Mouse (Mus musculus): Measurements from ENCODE around the gene Eml2.

Gene Eml2

DNA sequence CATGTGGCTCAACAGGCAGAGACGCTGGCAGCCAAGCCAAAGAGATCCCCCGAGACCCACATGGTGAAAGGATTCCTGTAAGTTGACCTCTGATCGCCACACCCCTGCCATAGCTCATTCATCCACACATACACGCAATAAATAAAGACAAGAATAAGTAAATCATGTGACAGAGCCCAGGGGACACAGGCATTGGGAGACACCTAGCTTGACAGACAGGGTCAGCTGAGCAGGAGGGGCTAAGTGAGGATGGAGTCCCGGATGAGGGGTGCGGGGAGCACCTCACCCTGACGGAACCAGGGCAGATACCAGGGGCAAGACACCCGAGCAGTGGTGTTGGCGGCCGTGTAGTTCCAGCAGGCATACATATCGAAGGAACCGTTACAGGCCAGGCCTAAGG is 12.5 kb upstream of the Eml2 start:
- DNase-seq: no peak

DNA sequence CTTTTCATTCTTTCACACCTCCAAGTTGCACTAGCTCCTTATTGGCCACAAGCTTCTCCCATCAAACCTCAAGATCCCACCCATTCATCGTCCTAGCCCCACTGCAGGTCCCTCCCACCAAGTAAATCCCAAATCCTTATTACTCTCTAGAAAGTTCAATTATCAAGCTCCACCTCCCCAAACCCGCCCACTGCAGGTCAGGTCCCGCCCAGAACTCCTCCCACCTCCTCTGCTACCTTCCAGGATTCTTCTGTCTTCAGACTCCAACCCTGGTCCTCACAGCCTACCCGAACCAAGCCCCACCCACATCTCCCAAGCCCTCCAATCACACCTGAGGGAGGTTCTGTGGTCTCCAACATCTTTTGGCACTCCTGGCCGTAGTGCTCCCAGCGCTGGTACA is 12.0 kb upstream of the Eml2 start:
- no peak for DNase-seq

DNA sequence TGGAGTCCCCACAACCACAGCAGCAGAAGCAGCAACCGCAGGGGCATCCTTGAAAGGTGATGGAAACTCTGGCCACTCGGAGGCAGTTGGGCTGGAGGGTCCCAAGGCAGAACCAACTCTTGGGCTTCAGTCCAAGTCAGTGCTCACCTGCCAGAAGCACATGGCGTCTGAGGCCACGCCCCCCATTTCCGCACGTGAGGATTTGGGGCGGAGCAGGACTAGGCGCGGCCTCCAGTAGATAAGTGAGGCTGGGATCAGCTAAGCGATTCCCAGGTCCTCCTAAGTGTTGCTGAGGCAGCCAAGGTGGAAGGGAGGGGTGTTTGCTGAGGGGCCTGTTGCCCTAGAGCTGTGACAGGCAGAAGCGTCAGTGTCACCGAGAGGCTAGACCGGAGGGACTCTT is 11.2 kb upstream of the Eml2 start:
- no peak for DNase-seq

DNA sequence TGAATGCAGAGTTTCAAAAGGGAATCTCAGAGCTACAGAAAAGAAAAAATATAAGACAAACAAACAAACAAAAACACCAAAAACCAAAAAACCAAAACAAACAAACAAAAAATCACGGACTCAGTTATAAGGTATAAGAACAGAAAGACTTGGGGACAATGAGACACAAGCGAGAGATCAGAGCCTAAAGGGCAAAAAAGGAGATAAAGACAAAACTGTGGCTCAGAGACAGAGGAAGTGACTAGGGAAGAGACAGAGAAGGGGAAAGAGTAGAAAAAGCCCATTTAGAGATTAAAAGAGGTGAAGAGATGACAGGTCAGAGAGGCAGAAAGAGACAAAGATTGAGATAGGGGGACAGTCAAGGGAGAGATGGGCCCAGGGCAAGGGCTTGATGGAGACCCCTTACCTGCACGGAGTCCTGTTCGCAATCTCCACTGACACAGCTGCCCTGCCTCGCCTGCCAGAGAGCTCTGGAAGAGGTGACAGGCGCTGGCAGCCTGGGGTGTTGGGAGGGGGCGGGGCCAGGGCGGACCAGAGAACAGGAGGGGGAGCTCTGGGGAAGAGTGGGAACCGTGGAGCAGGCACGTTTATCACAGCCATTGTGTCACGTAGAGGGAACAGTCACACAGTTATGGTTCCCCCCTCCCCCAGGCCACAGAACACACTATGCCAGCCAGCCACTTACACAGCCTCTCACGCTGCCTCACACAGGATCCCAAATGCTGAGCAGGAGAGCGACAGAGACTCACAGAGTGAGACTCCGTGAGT is 10.4 kb upstream of the Eml2 start, which contains the start of gene Gipr:
Gene Gipr, minus strand, starts transcription at position 472 of the 768 bp plus-strand sequence.
- no peak for DNase-seq

DNA sequence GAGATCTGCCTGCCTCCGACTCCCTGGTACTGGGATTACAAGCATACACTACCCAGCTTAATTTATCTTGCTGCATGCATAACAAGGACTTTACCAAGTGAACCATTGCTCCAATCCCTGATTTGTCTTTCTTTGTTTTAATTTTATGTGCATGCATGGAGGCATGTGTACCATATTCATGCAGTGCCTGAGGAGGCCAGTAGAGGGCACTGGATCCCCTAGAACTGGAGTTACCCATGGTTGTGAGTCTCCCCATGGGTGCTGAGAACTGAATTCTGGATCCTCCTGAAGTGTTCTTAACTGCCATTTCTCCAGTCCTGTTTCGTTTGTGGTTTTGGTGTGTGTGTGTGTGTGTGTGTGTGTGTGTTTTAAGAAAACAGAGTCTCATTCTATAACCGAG is 9.2 kb upstream of the Eml2 start:
- DNase-seq: no peak

DNA sequence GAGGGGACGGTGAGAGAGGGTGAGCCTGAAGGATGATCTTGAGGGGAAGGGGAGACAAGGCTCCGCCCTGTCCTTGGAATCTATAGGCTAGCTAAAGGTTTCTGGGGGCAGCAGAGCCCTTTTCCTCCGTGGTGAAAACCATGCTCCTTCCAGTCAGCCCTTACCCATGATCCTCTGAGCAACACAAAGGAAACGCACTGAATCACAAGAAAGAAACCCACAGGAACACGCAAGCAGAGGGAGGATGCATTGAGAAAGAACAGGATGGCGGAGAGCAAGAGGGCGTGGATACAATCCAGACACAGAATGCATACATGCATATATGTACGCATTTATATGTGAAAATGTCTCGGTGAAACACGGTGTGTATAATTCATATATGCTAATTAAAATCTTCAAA is 6.7 kb upstream of the Eml2 start:
- no peak for DNase-seq

DNA sequence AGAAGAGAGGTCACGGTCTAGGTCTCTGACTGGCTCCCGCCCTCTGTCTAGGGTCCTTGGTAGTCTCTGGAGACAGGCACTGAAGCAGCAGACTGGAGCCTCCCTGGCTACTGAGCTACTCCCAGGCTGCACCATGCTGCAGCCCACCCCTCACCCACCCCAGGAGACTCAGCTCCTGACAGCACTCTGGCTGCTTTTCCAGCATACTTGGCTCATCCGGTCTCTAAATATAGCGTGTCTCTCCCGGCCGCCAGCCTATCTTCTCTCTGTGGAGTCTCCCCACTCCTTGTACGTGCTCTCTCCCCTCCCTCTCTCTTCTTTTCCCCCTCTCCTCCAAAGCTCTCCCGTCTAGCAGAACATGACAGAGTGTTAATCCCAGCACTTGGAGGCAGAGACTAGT is 6.1 kb upstream of the Eml2 start:
- no peak for DNase-seq

DNA sequence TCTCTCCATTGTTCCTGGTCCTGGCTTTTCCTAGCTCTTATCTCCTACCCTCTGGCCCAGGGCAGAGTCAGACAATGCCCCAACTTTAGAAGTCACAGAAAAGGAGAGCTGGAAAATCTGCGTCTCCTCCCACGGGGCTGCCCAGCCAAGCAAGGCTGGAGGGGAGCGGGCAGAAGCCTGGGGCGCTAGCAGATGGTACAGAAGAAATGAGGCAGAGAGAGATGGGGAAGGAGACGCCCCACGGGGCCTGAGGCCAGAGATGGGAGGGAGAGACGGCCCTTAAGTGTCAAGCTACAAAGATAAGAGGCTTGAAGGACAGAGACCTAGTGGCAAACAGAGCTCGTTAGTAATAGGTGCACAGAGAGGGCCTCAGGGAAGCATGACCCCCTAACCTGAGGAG is 4.4 kb upstream of the Eml2 start:
- no peak for DNase-seq

DNA sequence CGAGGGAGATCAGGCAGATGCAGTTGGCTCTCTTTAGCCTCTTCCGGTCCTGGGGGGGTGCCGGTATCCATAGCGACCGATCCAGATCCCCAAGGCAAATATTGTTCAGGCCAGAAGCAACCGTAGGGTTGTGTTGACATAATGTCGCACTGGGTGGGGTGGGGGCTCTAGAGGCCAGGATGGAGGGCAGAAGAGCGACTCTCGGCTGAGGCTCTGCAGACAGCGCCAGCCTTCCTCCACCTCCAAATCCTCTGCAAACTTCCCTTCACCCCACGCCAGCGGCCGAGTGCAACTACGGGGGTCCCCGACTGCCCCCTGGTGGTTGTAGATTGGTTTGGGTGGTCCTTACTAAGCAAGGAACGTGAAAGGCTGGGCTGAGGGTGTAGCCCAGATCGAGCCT is 3.3 kb upstream of the Eml2 start:
- DNase-seq: peak; percentile 49

DNA sequence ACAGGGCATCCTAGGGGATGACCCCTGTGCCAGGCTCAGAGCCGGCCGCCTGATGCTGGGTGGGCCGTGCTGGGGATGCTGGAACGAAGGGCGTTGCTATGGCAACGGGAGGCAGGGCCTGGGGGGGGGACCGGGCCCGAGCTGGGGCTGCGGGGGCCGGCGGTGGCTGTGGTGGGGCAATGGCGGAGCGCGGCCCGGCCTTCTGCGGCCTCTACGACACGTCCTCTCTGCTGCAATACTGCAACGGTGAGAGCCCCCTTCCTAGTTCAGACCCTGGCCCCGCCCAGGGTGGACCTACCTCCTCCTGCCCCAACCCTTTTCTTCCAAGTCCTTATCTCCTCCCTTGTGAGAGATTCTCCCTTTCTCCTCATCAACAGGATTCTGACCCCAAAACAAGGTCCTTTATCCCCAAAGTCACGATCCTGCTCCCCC is 311 bp downstream of the Eml2 start:
- no peak for DNase-seq

DNA sequence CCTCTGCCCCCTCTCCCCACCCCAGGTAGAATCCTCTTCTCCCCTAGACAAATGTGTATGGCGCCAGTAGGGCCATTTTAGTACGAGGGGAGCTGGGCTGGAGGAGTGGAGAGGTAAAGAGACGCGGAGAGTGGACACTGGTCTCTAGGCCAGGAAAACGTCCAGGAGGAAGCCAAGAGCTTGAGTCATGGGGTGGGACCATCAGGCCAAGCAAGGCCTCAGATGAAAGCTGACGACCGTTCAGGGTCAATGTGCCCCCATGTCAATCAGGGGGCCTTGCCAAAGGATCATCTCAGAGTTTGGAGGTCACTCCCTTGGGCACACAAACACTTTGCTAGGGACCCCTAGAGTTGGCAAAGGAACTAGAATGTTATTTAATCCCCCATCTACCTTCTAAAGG is 995 bp downstream of the Eml2 start:
- no peak for DNase-seq

DNA sequence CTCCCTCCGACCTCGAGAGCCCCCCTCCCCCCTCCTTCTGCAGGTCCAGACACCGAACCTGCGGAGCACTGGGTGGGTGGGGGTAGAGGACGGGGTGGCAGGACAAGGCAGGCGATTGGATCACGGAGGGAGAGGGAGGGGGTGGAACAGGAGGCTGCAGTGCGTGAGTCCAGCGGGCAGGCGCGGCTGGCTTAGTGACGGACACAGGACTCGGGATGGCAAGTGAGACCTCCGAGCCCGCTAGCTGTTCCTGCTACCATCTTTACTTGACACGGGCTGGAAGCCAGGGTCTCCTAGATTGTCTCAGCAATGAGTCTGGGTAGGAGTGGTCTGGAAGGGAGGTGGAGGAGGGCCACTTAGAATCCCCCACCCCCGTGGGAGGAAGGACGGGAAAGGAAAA is 1.8 kb downstream of the Eml2 start:
- DNase-seq: no peak

DNA sequence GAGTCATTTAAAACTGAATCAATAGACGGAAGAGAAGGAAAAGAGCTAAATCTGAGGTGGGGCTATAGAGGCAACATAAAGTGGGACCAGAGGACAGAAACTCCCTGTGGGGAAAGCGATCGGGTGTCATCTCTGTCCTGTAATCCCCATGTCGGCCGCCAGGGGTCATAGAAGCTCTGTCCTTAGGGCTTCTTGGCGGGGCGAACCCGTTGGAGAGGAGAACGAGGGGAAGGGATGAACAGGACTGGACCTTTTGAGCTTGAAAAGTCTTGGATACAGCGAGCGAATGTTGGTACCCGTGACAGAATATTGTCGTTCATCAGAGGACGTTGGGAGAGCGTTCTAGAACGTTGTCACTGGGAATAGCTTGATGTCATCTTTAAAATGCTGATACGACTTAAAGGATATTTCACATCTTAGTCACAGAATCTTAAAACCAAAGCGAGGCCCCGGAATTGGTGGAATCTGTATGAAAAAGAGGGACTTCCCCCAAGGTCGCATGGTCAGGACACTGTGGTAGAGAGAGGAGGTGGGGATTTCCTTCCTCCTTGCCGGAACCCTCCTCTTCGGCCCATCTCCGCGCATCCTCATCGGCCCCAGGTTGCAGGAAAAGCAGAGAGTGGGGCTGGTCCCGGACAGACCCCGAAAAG is 2.3 kb downstream of the Eml2 start:
- peak; percentile 42 for DNase-seq

DNA sequence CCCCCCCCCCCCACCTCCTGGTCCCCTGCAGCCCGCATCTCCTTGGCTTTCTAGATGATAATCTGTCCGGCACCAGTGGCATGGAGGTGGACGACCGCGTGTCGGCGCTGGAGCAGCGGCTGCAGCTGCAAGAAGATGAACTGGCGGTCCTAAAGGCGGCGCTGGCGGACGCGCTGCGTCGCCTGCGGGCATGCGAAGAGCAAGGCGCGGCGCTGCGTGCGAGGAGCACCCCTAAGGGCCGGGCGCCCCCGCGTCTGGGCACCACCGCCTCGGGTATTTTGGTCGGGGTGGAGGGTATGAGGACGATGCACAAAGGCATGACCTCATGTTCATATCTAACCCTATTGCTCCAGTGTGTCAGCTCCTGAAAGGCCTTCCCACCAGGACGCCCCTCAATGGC is 3.0 kb downstream of the Eml2 start:
- peak; percentile 53 for DNase-seq

DNA sequence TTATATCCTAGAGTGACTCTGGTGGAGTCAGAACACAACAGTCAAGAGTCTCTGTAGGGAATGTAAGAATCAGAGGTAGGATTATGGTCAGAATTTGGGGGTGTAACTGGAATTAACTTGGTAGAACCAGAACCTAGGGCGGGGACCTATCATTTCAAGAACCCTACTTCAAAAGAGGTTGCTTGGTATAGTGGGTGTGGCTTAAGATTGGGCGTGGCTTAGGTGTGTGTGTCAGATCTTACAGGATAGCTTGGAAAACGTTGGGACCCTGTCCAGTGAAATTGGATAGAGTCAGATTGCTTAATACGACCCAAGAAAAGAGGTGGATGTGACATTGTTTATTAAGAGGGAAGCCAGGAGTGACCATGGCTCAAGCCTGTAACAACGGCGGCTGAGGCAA is 3.7 kb downstream of the Eml2 start:
- DNase-seq: no peak

DNA sequence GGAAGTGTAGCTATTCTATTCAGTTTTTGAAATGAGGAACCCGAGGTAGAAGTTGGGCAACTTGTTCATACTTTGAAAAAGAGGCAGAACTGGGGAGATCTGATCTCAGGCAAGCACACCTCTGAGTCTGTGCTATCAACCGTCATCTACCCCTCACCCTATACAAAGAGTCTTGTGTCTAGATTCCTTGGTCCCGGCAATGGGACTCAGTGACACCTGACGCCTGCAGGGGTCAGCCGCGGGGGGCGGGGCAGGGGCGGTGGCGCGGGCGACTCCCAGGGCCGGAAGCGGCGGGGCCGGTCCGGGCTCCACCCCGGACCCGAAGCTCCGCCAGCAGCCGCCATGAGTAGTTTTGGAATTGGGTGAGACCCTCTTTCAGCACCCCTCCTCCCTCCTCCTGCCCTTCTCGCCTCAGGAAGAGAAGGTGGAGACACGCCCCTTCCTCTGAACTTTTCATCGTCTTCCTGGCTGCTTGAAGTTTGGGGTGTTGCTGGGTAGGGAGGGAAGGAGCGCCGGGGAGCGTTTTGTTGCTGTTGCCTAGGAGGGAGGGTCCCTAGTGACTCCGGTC is 4.7 kb downstream of the Eml2 start:
- peak; percentile 37 for DNase-seq

DNA sequence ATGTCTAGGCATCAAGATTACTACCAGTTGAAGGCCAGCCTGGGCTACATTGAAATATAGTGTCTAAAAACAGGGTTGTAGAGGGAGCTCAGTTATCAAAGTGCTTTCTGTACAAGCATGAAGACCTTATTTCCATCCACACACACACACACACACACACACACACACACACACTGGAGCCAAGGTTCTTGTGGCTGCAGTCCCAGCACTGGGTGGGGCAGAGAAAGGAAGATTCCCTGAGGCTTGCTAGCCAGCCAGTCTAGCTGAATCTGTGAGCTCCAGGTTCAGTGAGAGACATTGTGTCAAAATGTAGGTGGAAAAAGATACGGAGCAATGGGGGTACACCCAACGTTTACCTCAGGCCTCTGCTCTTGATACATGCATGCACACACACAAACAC is 8.0 kb downstream of the Eml2 start:
- no peak for DNase-seq

DNA sequence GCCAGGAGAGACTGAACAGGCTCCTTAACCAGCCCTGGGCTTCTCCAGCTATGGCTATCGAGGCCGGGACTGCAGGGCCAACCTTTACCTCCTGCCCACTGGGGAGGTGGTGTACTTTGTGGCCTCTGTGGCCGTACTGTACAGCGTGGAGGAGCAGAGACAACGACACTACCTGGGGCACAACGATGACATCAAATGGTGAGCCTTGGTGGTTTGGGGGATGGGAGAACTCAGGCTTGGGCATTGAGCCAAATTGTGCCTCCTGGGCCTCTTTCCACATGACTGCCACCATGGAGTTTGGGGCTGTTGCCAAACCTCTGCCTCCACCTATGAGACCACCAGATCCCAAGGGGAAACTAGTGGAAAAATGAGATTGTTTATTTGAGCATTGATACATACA is 8.5 kb downstream of the Eml2 start:
- DNase-seq: peak; percentile 41

DNA sequence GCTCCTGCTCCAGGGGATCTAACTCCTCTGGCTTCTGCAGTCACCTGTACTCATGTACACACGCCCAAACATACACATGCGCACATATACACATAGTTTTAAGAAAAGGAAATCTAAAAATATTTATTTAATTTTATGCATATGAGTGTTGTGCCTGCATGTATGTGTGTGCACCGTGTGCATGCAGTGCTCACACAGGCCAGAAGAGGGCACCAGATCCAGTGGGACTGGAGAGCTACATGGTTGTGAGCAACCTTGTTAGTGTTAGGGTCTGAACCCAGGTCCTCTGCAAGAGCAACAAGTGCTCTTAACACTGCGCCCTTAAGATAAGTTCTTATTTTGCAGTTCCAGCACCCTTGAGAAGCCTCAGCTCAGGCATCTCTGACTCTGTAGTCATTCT is 18.5 kb downstream of the Eml2 start:
- no peak for DNase-seq

DNA sequence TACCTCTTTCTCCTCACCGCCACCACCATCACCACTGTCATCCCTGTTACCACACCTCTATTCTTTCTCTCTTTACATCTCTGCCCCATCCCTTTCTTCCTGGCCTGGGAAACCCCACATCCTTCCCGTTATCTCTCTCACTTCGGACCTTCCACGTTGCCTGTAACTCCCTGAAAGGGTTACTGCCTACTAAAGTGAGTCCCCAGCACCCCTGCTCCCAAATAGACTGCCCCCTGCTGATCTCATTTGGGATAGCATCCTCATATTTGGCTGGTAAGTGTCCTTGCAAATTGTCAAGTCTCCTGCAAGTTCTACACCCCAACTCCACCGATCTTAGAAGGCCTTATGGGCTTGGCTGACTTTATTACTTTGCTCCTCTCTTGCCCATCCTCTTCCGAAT is 20.5 kb downstream of the Eml2 start:
- no peak for DNase-seq

DNA sequence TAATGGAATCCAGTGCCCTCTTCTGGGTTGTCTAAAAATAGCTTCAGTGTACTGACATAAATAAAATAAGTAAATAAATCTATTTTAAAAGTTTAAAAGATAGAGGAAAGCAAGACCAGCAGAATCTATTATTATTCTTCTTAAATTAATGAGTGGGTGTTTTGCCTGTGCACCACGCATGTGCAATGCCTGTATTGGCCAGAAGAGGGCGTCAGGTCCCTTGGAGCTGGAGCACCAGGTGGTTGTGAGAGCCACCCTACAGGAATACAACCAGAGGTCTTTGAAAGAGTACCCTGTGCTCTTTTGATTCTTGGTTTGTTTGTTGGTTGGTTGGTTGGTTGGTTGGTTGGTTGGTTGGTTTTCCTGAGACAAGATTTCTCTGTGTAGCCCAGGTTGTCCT is 21.8 kb downstream of the Eml2 start:
- no peak for DNase-seq

DNA sequence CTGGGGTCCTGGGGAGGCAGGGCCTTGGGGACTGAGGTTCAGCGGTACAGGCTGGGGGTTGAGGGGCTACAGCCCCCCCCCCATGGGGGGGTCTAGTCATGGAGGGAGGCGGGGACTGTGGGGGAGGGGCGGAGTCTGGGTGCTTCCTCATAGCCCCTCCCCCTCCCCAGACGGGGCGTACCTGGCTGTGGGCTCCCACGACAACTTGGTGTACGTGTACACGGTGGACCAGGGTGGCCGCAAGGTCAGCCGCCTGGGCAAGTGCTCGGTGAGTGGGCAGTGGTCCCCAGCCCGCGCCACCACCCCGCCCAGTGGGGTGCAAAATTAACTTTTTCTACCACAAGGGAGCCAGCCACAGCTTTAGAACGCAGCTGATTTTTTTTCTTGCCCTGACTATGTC is 25.4 kb downstream of the Eml2 start:
- no peak for DNase-seq

DNA sequence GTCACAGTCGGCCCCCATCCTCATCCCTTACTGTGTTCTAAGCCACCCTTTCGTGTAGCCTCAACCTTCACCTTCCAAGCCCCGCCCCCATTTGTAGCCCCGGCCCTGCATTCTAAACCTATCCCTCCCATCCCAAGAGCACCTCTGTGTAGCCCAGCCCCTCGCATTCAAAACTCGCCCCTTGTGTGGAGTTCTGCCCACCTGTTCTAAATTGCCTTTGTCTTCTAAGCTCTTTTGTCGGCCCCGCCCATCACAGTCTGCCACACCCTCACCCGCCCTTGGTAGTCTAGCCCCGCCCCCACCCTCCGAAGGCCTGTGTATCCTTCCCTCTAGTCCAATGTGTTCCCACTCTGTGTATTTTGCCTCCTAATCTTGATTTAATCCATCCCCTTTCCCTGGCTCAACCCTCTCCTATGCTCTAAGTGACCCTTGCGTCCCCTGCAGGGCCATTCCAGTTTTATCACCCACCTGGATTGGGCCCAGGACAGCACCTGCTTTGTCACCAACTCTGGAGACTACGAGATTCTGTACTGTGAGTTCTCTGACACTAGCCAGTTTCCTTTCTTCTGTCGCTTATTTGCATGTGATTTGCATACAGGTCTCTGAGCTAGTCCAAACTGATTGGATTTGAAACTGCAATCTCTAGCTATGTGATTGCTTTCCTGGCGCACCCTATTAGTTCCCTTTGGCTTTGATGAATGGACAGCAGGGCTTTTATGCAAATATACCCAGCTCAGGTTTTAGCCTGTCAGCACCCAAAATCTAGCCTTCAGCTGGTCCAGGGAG is 26.0 kb downstream of the Eml2 start:
- DNase-seq: no peak
